Mouse (Mus musculus): ENCODE data around the gene Itga9. TPM values are rescaled to one million over a fixed set of nuclear protein-coding genes. Genes with fewer than 3 reads are reported as not detected.

Itga9 gene
- total RNA-seq, 1 experiment from 2014 or later, result 81.0 TPM

DNA sequence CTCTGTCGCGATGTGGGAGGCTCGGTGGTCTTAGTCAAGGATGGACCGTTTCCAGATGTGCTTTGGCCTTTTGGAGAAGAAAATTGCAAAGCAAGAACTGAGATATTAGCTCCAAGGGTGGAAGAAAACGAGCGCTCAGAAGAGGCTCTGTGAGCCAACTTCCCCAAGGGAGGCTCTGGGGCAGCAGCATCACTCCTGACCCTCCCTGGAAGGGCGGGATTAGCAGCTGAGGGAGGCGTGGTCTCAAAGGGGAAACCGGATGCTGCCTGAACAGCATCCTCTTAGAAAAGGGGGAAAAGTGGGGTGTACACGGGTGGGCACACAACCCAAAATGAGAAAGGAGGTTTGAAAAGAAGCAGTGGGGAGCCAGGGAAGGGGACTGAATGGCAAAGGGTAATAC, 343.6 kb downstream of the Itga9 start:
- no peak for DNase-seq

Other genes with a start within 250 kb of the Itga9 start
- 0.09 and 0.43 TPM in 2 replicates for gene Eomes, start 128.5 kb upstream of the Itga9 start, total RNA-seq (2021)
- 119 and 150 TPM in 2 replicates for gene Golga4, start 100.4 kb upstream of the Itga9 start, total RNA-seq (2021)

Data from adrenal gland, postnatal 25 days (tissue).